Mouse (Mus musculus) 416B (cell line): Measurements from ENCODE around the gene Dync1i2.

Experiments
- DNase-seq: peaks from one replicate; pipeline ENCODE4 v3.0.0; 2011; ENCODE audit warnings: low read depth

The Dync1i2 gene

DNA sequence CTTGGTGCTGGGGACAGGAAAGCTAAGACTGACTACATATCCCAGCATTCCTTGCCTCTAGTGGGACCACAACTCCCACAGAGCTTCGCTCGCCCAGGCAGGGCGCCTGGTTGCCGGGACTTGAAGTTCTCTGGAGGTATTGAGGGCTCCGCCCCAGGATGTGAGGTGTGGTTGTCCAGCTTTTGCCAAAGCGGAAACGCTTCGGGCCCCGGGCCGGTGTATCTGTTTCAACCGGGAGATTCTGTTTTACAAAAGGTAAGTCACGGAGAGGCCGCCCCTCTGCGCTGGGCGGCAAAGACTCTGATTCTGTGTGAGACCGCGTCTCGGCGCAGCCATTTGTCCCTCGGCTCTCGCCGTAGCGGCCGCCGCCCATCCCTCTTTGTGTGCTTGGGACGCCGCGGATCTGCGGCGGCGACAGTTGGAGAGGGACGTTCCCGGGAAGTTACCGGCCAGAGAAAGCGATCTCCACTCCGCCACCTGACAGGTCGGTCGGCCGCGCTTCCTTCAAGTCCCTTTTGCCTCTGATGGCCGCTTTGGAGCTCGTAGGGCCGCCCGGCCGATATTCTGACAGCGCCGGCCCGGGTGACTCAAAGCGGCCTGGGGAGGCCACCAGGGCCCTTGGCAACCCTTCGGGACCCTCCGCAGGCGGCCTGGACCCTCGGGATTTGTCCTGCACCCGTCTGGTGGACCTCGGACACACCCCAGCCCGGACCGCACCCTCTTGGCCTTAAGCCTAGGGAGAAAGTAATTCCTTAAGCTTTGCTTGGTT, at the start of gene Dync1i2:
Gene Dync1i2 (plus strand): TSS at position 116 of the 769 bp plus-strand sequence.
- peak; percentile 98 for DNase-seq

GRCm38 (mm10) chr2:71162831-71163621, 48.5 kb upstream of the Dync1i2 start:
- no peak for DNase-seq

GRCm38 (mm10) chr2:71167211-71167610, 44.3 kb upstream of the Dync1i2 start:
- DNase-seq: no peak

DNA sequence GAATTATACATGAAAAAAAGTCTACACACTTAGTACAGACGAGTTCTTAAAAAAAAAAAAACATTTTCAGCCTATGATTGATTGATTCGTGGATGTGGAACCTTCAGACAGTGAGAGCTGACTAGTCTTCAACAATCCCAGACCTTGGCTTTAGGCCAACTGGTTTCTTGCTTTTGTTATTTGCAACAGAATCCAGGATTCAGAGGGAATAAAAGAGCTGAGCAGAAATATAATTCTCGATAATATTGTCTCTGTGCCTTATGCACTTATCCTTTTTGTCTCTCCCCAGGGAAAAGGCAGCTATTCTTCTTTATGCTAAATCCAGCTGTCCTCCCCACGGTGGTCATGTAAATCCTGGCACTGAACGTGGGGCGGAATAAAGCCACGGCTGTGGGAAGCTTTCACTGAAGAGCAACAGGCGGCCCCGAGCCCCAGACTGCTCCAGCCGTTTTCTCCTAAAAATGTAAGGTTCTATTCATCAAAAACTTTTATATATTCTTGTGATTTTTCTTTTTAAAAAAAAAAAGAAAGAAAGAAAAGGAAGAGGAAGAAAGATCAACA, 43.0 kb upstream of the Dync1i2 start:
- DNase-seq: no peak

DNA sequence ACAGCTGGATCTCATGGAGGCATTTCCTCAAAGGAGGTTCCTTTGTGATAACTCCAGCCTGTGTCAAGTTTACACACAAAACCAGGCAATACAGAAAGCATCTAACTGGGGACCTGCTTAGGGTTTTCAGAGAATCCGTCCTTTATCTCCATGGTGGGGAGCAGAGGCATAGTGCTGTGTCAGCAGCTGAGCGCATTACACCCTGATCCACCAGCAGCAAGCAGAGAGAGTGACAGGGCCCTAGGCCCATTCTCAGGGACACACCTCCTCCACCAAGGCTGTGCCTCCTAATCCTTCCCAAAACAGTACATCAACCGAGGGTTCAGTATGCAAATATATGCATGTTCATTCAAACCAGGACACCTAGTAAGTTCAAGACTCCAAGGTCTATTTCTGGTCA, 38.5 kb upstream of the Dync1i2 start:
- no peak for DNase-seq

- peak; percentile 17 for DNase-seq
These were observed 34.9 kb upstream of the Dync1i2 start for GRCm38 (mm10) chr2:71176329-71177249.

GRCm38 (mm10) chr2:71177250-71177615, 34.3 kb upstream of the Dync1i2 start:
- peak; percentile 26 for DNase-seq

DNA sequence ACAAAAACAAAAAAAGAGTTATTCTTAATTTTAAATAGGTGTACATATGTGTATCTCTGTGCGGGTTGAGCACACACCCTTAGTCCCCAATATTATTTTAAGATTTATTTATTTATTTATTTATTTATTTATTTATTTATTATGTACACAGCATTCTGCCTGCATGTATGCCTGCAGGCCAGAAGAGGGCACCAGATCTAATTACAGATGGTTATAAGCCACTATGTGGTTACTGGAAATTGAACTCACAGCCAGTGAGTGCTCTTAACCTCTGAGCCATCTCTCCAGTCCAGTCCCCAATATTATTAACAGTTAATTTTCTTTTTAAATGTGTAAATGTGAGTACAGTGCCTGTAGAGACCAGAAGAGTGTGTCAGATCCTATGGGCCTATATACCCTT, 33.7 kb upstream of the Dync1i2 start:
- DNase-seq: peak; percentile 71

- DNase-seq: no peak
These were observed 31.8 kb upstream of the Dync1i2 start for GRCm38 (mm10) chr2:71179716-71180115.

GRCm38 (mm10) chr2:71180566-71181217, 30.8 kb upstream of the Dync1i2 start:
- DNase-seq: no peak

- no peak for DNase-seq
These were observed 23.6 kb upstream of the Dync1i2 start for GRCm38 (mm10) chr2:71187950-71188349.

- no peak for DNase-seq
These were observed 22.6 kb upstream of the Dync1i2 start for GRCm38 (mm10) chr2:71188861-71189260.

GRCm38 (mm10) chr2:71191391-71192194, 19.9 kb upstream of the Dync1i2 start:
- DNase-seq: no peak

GRCm38 (mm10) chr2:71192195-71192807, 19.2 kb upstream of the Dync1i2 start:
- no peak for DNase-seq

GRCm38 (mm10) chr2:71194137-71194960, 17.2 kb upstream of the Dync1i2 start:
- peak; percentile 55 for DNase-seq

- no peak for DNase-seq
These were observed 14.6 kb upstream of the Dync1i2 start for GRCm38 (mm10) chr2:71196947-71197346.

GRCm38 (mm10) chr2:71198907-71199306, 12.6 kb upstream of the Dync1i2 start:
- DNase-seq: no peak

GRCm38 (mm10) chr2:71200485-71200884, 11.0 kb upstream of the Dync1i2 start:
- no peak for DNase-seq

GRCm38 (mm10) chr2:71201886-71202285, 9.6 kb upstream of the Dync1i2 start:
- DNase-seq: no peak
